Mouse (Mus musculus): Measurements from ENCODE around the gene Tbc1d23. TPM values are rescaled to one million over a fixed set of nuclear protein-coding genes. Genes with fewer than 3 reads are reported as not detected.

Tbc1d23 gene
- polyA plus RNA-seq, 1 experiment = 83.3 TPM

- no peak for TF ChIP-seq CTCF (IDR thresholded peaks at IDR 0.05; ENCODE audit: low read depth, low read length)
- TF ChIP-seq POLR2A (IDR thresholded peaks at IDR 0.05; ENCODE audit: borderline replicate concordance, low read depth, low read length) = no peak
- Histone ChIP-seq H3K27ac (ENCODE audit: insufficient read depth, low read depth, low read length) (no peak overlapping the region), H3K4me3 (ENCODE audit: insufficient read depth, low read length) (no peak overlapping the region), H3K4me1 (ENCODE audit: control insufficient read depth, insufficient read depth, low read length) (peaks cover 48% of the 10 kb centered on the region)
Observed at GRCm38 (mm10) chr16:57220361-57220760, 10.9 kb downstream of the Tbc1d23 start.

- Histone ChIP-seq H3K4me3 (ENCODE audit: insufficient read depth, low read length) (no peak overlapping the region), H3K27ac (ENCODE audit: insufficient read depth, low read depth, low read length) (peak overlapping the region; percentile 97), H3K4me1 (ENCODE audit: control insufficient read depth, insufficient read depth, low read length) (peaks cover 44% of the 10 kb centered on the region)
- TF ChIP-seq POLR2A (IDR thresholded peaks at IDR 0.05; ENCODE audit: borderline replicate concordance, low read depth, low read length) = no peak
- TF ChIP-seq CTCF (IDR thresholded peaks at IDR 0.05; ENCODE audit: low read depth, low read length) = no peak
Observed at GRCm38 (mm10) chr16:57215957-57216356, 15.3 kb downstream of the Tbc1d23 start.

- H3K4me1 ChIP-seq (ENCODE audit: control insufficient read depth, insufficient read depth, low read length) = peaks cover 35% of the 10 kb centered on the region
- H3K27ac ChIP-seq (ENCODE audit: insufficient read depth, low read depth, low read length) = peak overlapping the region; percentile 94
- H3K4me3 ChIP-seq (ENCODE audit: insufficient read depth, low read length) = no peak overlapping the region
- no peak for TF ChIP-seq CTCF (IDR thresholded peaks at IDR 0.05; ENCODE audit: low read depth, low read length)
- no peak for TF ChIP-seq POLR2A (IDR thresholded peaks at IDR 0.05; ENCODE audit: borderline replicate concordance, low read depth, low read length)
Observed at GRCm38 (mm10) chr16:57211037-57211436, 20.3 kb downstream of the Tbc1d23 start.

GRCm38 (mm10) chr16:57208342-57208741 lies 23.0 kb downstream of the Tbc1d23 start:
- Histone ChIP-seq H3K27ac (ENCODE audit: insufficient read depth, low read depth, low read length) (no peak overlapping the region), H3K4me3 (ENCODE audit: insufficient read depth, low read length) (no peak overlapping the region), H3K4me1 (ENCODE audit: control insufficient read depth, insufficient read depth, low read length) (peaks cover 25% of the 10 kb centered on the region)
- TF ChIP-seq POLR2A (IDR thresholded peaks at IDR 0.05; ENCODE audit: borderline replicate concordance, low read depth, low read length) (no peak), CTCF (IDR thresholded peaks at IDR 0.05; ENCODE audit: low read depth, low read length) (no peak)

- TF ChIP-seq CTCF (IDR thresholded peaks at IDR 0.05; ENCODE audit: low read depth, low read length) = no peak
- no peak for TF ChIP-seq POLR2A (IDR thresholded peaks at IDR 0.05; ENCODE audit: borderline replicate concordance, low read depth, low read length)
- H3K4me1 ChIP-seq (ENCODE audit: control insufficient read depth, insufficient read depth, low read length) = peaks cover 25% of the 10 kb centered on the region
- no peak overlapping the region for H3K27ac ChIP-seq (ENCODE audit: insufficient read depth, low read depth, low read length)
- H3K4me3 ChIP-seq (ENCODE audit: insufficient read depth, low read length) = no peak overlapping the region
Observed at GRCm38 (mm10) chr16:57197281-57197680, 34.0 kb downstream of the Tbc1d23 start.

GRCm38 (mm10) chr16:57196590-57196989 lies 34.7 kb downstream of the Tbc1d23 start:
- Histone ChIP-seq H3K4me3 (ENCODE audit: insufficient read depth, low read length) (no peak overlapping the region), H3K27ac (ENCODE audit: insufficient read depth, low read depth, low read length) (peak overlapping the region; percentile 41), H3K4me1 (ENCODE audit: control insufficient read depth, insufficient read depth, low read length) (peaks cover 25% of the 10 kb centered on the region)
- TF ChIP-seq CTCF (IDR thresholded peaks at IDR 0.05; ENCODE audit: low read depth, low read length) = no peak
- no peak for TF ChIP-seq POLR2A (IDR thresholded peaks at IDR 0.05; ENCODE audit: borderline replicate concordance, low read depth, low read length)

GRCm38 (mm10) chr16:57191214-57191613 lies 40.1 kb downstream of the Tbc1d23 start:
- H3K27ac ChIP-seq (ENCODE audit: insufficient read depth, low read depth, low read length) = no peak overlapping the region
- no peak overlapping the region for H3K4me3 ChIP-seq (ENCODE audit: insufficient read depth, low read length)
- H3K4me1 ChIP-seq (ENCODE audit: control insufficient read depth, insufficient read depth, low read length) = peaks cover 28% of the 10 kb centered on the region
- no peak for TF ChIP-seq POLR2A (IDR thresholded peaks at IDR 0.05; ENCODE audit: borderline replicate concordance, low read depth, low read length)
- TF ChIP-seq CTCF (IDR thresholded peaks at IDR 0.05; ENCODE audit: low read depth, low read length) = no peak

GRCm38 (mm10) chr16:57190390-57190789 lies 40.9 kb downstream of the Tbc1d23 start:
- TF ChIP-seq CTCF (IDR thresholded peaks at IDR 0.05; ENCODE audit: low read depth, low read length) (no peak), POLR2A (IDR thresholded peaks at IDR 0.05; ENCODE audit: borderline replicate concordance, low read depth, low read length) (no peak)
- Histone ChIP-seq H3K4me3 (ENCODE audit: insufficient read depth, low read length) (no peak overlapping the region), H3K27ac (ENCODE audit: insufficient read depth, low read depth, low read length) (peak overlapping the region; percentile 92), H3K4me1 (ENCODE audit: control insufficient read depth, insufficient read depth, low read length) (peaks cover 27% of the 10 kb centered on the region)

- Histone ChIP-seq H3K4me1 (ENCODE audit: control insufficient read depth, insufficient read depth, low read length) (peaks cover 27% of the 10 kb centered on the region), H3K4me3 (ENCODE audit: insufficient read depth, low read length) (no peak overlapping the region), H3K27ac (ENCODE audit: insufficient read depth, low read depth, low read length) (peak overlapping the region; percentile 95)
- TF ChIP-seq CTCF (IDR thresholded peaks at IDR 0.05; ENCODE audit: low read depth, low read length) = no peak
- no peak for TF ChIP-seq POLR2A (IDR thresholded peaks at IDR 0.05; ENCODE audit: borderline replicate concordance, low read depth, low read length)
Observed at GRCm38 (mm10) chr16:57189493-57189892, 41.8 kb downstream of the Tbc1d23 start.

GRCm38 (mm10) chr16:57186618-57187017 lies 44.7 kb downstream of the Tbc1d23 start:
- H3K4me1 ChIP-seq (ENCODE audit: control insufficient read depth, insufficient read depth, low read length) = peaks cover 33% of the 10 kb centered on the region
- no peak overlapping the region for H3K4me3 ChIP-seq (ENCODE audit: insufficient read depth, low read length)
- TF ChIP-seq POLR2A (IDR thresholded peaks at IDR 0.05; ENCODE audit: borderline replicate concordance, low read depth, low read length) (no peak), CTCF (IDR thresholded peaks at IDR 0.05; ENCODE audit: low read depth, low read length) (no peak)
- H3K27ac ChIP-seq (ENCODE audit: insufficient read depth, low read depth, low read length) = no peak overlapping the region

- no peak overlapping the region for H3K4me3 ChIP-seq (ENCODE audit: insufficient read depth, low read length)
- no peak for TF ChIP-seq POLR2A (IDR thresholded peaks at IDR 0.05; ENCODE audit: borderline replicate concordance, low read depth, low read length)
- peaks cover 17% of the 10 kb centered on the region for H3K4me1 ChIP-seq (ENCODE audit: control insufficient read depth, insufficient read depth, low read length)
- peak overlapping the region; percentile 35 for H3K27ac ChIP-seq (ENCODE audit: insufficient read depth, low read depth, low read length)
Observed at GRCm38 (mm10) chr16:57182037-57182436, 49.3 kb downstream of the Tbc1d23 start.
